Mouse (Mus musculus): Measurements from ENCODE around the gene Myh11.

DNA sequence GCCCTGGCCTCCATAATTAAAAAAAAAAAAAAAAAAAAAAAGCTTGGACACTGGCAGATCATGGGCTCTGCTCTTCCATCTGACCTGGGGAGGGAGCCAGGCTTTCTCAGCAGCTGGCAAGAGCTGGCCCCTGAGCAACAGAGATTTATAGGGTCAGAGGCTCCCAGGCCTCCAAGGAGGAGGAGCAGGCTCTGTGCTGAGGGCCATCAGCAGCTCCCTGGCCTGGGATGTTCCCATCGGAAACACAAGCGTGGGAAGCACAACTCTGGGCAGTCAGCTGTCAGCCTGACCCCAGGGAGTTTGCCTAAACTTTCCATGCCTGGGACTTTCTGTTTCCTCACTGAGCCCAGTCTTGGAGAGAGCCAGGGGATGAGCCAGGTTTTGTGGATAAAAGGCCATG, 32.3 kb downstream of the Myh11 start:
- TF ChIP-seq POLR2A (IDR thresholded peaks at IDR 0.05; ENCODE audit: borderline replicate concordance, low read depth, low read length) (no peak), CTCF (IDR thresholded peaks at IDR 0.05; ENCODE audit: low read depth, low read length) (no peak)
